Mouse (Mus musculus) bone marrow macrophage, adult 2 months (primary cell): ENCODE data around the gene Neurod4. TPM values are rescaled to one million over a fixed set of nuclear protein-coding genes. Genes with fewer than 3 reads are reported as not detected.

ENCODE experiments used
- H3K27ac ChIP-seq: 2 replicates; pipeline ENCODE4 v1.5.1; 2012; ENCODE audit warnings: low read depth, low read length; ENCODE audit not compliant: insufficient read depth
- H3K4me1 ChIP-seq: 2 replicates; pipeline ENCODE4 v1.6.1; 2012; ENCODE audit warnings: low read length; ENCODE audit not compliant: control insufficient read depth, insufficient read depth
- H3K4me3 ChIP-seq: 2 replicates; pipeline ENCODE4 v1.5.1; 2012; ENCODE audit warnings: mild to moderate bottlenecking, low read length, moderate library complexity; ENCODE audit not compliant: insufficient read depth
- CTCF ChIP-seq: IDR thresholded peaks from 2 replicates; pipeline ENCODE4 v1.5.1; 2012; ENCODE audit warnings: low read depth, mild to moderate bottlenecking, low read length, moderate library complexity
- POLR2A ChIP-seq: IDR thresholded peaks from 2 replicates; pipeline ENCODE4 v1.6.1; 2012; ENCODE audit warnings: mild to moderate bottlenecking, low read depth, low read length, borderline replicate concordance
- polyA plus RNA-seq: library from polyadenylated mRNA; stranded (reverse); fragments of >200 nt; gene quantifications from 2 replicates; pipeline ENCODE4 v1.2.4, GENCODE M21; 2012; ENCODE audit not compliant: missing spikeins, insufficient read depth, insufficient read length

The Neurod4 gene
- polyA plus RNA-seq, 1 experiment: not detected

DNA sequence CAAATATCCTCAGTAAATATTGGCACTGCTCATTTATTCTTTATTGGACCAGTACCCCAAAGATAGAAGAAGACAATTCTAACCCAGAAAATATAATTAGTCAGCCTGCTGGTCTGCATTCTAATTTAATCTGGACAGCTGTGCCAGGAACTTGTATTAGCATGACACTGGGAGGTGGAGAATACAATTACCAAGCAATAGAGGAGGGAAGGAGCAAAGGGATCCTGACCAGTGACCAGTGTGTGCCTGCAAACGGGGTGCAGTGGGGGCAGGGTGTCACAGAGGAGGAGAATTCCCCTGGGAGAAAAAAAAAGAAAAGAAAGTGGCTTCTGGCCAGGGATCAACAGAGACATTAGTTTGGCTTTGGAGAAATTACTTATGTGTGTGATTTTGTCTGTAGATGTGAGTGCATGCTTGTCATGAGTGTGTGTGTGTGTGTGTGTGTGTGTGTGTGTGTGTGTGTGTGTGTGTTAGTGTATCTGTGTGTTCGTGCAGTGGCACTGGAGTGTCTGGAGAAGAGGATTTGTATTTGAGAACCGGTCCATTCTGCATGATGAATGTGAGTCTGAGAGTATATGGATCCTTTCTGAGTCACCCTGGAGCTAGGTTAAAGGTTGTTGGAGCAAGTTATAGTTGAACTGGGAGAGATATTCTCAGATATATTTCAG lies 13.8 kb upstream of the Neurod4 start:
- Histone ChIP-seq H3K27ac (no peak overlapping the region), H3K4me3 (no peak overlapping the region), H3K4me1 (no peaks in the 10 kb centered on the region)
- no peak for TF ChIP-seq CTCF
- TF ChIP-seq POLR2A: no peak

DNA sequence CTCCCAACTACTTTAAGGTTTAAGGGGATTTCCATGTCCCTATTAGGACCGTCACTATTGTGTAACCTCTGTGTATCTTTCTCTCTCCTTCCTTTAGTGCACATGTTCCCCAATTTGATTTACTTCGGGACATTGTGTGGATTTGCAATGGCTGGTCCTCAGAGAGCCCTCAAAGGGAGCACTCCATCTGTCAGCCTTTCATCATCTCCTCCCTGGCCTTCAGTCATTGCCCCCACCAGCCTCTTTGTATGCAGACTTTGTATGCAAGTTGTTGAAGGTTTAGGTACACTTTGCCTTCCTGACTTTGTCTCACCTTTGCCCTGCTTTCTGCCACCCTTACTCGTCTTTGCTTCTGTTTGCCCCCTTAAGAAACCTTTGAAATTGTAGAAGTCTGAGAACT lies 8.0 kb upstream of the Neurod4 start:
- TF ChIP-seq POLR2A (no peak), CTCF (no peak)
- no peak overlapping the region for H3K4me3 ChIP-seq

DNA sequence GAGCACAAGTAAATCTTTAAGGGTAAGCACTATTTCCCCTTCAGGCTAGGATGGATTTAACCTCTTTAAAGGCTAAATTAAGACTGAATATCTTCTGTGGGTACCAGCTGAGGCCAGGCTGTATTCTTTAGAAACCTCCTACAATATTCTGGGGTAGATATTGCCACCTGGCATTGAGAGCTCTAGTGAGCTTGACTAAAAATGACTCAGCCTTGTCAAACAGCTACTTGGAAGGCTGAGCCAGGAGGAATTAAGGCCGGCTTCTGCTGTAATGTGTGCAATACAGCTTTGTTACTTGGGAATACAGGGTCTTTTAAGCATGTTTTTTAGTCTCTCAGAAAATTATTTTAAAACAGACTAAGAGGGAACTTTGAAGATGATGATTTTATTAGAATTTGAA lies 7.2 kb upstream of the Neurod4 start:
- Histone ChIP-seq H3K27ac (no peak overlapping the region), H3K4me1 (no peaks in the 10 kb centered on the region), H3K4me3 (no peak overlapping the region)
- TF ChIP-seq CTCF (no peak), POLR2A (no peak)

More for the DNA sequence above, 8.0 kb upstream of the Neurod4 start:
- Histone ChIP-seq H3K27ac (no peak overlapping the region), H3K4me1 (no peaks in the 10 kb centered on the region)

DNA sequence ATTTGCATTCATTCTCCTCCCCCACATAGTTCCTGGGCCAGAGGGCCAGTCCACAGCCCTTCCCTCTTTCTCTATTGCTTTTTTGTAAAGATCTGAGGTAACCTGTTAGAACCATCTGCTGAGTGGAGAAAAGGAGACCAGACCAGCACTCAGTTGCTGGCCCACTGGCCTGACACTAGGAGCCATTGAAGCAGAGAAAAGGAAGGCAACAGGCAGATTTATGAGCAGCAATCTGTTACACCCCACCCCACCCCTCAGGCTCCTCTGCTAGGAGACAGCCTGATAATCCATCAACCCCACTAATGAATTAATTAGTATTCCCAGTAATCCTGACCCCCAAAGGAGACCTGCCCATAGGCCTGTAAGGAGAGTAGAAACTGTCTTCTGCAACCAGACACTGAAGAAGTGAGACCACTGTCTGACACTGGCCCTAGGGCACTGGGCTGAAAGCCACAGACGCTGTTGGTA lies 2.0 kb upstream of the Neurod4 start:
- no peak overlapping the region for H3K4me3 ChIP-seq
- no peak overlapping the region for H3K27ac ChIP-seq
- H3K4me1 ChIP-seq: no peaks in the 10 kb centered on the region
- TF ChIP-seq CTCF: no peak
- TF ChIP-seq POLR2A: no peak

DNA sequence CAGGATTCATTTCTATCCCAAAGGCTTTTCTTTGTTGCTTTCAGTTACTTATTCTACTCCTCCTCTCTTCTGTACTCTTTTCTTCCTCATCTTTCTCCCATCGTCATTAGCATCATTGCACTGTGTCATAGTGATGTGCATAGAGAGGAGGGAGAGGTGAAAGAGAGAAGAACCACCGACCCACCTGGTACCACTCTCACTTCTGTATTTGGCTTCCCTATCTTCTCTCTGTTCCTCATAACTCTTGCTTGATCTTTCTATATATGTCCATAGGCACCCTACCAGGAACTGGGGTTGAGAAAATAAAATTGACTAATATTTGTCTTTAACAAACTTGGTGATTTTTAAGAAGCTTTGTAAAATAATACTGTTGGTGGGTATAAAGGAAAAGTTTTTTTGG lies 3.5 kb downstream of the Neurod4 start:
- TF ChIP-seq POLR2A (no peak), CTCF (no peak)
- Histone ChIP-seq H3K27ac (no peak overlapping the region), H3K4me1 (no peaks in the 10 kb centered on the region), H3K4me3 (no peak overlapping the region)

DNA sequence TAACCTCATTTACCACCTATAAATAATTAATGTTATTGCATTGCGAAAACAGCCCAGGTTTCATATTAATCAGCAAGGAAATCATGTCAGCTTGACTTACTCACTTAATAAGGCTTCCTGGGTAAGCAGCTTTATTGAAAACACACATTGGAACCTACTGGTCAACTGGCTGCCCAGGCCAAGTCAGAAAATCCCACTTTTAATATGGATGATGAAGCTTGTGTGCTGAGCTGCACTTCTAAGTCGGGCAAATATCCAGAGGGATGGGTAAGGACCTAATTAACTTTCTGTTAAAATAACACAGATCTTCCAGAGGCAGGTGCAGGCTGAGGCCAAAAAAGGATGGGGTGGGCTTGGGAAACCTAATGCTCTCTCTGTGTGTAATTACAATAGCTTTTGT lies 4.3 kb downstream of the Neurod4 start:
- TF ChIP-seq CTCF: no peak
- no peak for TF ChIP-seq POLR2A
- H3K4me1 ChIP-seq: no peaks in the 10 kb centered on the region
- H3K27ac ChIP-seq: no peak overlapping the region
- H3K4me3 ChIP-seq: no peak overlapping the region

DNA sequence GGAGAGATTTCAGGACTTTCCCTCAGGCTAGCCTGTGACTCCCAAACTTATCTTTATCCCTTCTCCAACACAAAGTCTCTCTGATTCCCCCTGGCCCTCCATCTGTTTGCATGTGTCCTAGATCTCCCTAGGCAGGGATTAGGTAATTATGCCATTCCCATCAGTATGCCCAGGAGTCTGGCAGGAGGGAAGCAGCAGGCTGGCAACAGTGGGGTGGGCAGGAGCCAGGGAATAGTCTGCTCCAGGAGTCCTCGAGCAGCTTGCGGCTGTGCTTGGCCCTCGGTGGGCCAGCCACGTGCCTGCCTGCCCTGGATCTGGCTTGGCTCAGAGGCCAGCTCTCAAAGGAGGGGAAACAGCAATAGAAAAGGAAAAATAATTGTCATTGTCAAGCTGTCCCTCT lies 16.8 kb downstream of the Neurod4 start:
- no peak overlapping the region for H3K27ac ChIP-seq
- no peak overlapping the region for H3K4me3 ChIP-seq
- H3K4me1 ChIP-seq: no peaks in the 10 kb centered on the region
- TF ChIP-seq CTCF (no peak), POLR2A (no peak)

DNA sequence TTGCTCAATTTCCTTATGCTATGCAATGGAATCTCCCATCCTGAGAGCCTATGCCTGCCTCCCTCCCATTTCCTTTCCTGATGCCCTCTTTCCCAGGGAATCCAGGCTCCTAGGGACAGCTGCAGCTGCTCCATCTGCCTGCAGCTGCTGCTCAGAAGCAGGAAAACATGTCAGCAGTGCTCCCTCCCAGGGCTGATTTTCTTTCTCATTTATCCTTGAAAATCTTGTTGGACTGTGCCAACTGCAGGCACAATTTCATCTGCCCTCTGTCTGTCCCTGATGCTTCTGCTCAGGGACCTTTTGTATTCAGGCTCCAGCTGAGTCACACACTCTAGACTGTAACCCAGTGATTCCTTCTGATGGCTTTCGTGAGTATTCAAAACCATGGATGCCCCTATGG lies 20.6 kb downstream of the Neurod4 start:
- Histone ChIP-seq H3K4me3 (no peak overlapping the region), H3K27ac (no peak overlapping the region), H3K4me1 (no peaks in the 10 kb centered on the region)
- TF ChIP-seq CTCF (no peak), POLR2A (no peak)

DNA sequence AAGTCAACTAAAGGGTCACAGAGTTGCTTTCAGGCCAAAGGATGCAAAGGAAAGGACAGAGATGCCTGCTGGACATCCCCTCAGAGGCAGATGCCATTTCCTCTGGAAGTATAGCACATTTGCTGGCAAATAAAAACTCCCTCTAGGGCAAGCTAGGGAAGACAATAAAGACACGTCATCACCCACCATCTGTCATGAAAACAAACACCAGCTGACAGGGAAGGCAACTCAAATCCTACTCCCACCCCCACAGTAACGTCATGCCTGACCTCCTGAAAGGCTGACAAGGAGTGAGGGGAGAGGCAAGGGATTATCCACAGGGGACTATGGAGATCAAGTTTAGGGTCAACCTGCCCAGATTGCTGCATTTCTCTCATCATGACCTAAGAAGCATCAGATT lies 35.8 kb downstream of the Neurod4 start:
- no peak for TF ChIP-seq CTCF
- no peak for TF ChIP-seq POLR2A
- Histone ChIP-seq H3K4me1 (no peaks in the 10 kb centered on the region), H3K27ac (no peak overlapping the region), H3K4me3 (no peak overlapping the region)

DNA sequence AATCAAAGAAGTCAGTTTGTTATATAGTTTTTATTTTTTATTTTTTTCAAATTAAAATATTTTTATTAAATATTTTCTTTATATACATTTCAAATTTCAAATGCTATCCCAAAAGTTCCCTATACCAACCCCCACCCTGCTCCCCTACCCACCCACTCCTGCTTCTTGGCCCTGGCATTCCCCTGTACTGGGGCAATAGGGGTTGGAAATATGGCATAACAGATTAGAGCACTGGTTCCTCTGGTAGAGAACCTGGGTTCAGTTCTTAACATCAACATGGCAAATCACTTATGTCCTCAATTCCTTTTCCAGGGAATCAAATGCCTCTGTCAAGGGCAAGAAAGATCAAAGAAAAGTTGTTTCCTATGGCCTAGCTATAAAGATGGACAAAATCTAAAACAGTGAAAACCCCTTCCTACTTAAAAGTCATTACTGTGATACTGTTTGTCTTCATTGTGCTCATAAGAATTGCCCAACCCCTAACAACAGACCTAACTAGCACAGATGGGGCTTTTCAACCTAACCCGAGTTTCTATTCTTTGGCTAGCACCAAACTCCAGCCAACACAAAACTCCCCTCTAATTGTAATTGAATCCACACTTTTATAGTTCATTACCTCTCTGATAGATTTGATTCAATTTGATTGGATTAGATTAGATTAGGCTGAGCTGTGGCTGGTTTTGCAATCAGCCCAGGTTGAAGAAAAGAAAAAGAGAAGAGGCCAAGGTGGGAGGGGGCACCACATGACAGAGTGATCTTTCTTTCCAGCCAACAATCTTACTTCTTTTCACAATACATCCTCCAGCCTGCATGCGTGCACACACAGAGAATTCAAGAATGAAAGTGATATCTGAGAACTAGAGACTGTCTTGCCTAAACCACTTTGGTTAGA lies 41.5 kb downstream of the Neurod4 start:
- H3K4me1 ChIP-seq: no peaks in the 10 kb centered on the region
- H3K4me3 ChIP-seq: no peak overlapping the region
- no peak overlapping the region for H3K27ac ChIP-seq
- TF ChIP-seq POLR2A (no peak), CTCF (no peak)
